Mouse (Mus musculus) heart, adult 2 months (tissue): Measurements from ENCODE around the gene Pde3b.

ENCODE experiments used
- CTCF ChIP-seq: fragments of 200-600 bp; IDR thresholded peaks from 2 replicates; pipeline ENCODE4 v1.8.1; 2022; ENCODE audit warnings: antibody characterized with exemption, mild to moderate bottlenecking, moderate library complexity
- POLR2A ChIP-seq: fragments of 200-500 bp; IDR thresholded peaks from 2 replicates; pipeline ENCODE4 v1.6.1; 2011; ENCODE audit warnings: mild to moderate bottlenecking, low read depth, low read length, control low read depth; ENCODE audit not compliant: insufficient read depth

DNA sequence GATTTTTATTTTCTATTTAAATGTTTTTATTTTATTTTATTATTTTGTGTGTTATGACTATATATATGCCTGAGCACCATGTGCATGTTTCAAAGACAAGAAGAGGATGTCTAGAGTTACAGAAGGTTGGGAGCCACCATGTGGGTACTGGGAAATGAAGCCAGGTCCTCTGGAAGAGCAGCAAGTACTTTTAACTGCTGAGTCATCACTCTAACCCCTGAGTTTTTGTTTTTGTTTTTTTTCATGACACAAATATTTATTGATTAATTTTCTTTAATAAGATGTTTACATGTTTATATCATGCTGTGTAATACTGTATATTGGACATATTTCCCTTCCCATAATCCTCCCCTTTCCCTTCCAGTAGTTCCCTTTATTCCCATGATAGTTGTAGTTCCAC lies 77.5 kb downstream of the Pde3b start:
- TF ChIP-seq CTCF = no peak
- TF ChIP-seq POLR2A = no peak
